Comparison of ENCODE assay signal across 8 mouse cellular contexts in the genomic region with DNA sequence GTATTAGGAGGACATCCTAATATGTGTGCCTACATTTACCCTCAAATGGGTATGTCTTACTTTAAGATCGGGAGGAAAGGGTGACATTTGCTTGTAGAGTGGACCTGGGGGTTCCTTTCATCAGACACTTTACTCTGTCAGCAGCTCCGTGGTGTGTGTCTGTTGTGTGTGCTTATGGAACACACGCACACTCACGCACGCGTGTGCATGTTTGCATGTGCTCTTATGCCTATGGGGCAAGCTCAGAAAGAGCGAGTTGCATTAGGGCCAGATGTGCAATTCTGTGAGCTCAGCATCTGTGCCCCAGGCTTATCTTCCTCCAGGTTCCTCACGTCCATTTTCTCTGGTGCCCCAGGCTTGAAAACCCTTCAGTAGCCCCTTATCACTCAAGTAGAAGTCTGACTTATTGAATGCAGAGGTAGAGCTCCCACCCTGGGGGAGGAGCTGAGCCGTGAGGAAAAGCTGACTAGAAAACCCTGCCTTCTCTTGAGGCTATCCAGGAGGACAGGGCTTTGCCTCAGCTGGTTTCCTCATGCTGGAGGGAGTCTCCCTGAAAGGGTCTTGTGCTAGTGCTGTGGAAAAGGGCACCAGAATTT. TPM values are rescaled to one million over a fixed set of nuclear protein-coding genes. Genes with fewer than 3 reads are reported as not detected.
DNase-seq lines count a peak whose midpoint lies in the region; ATAC-seq and TF ChIP-seq lines count a peak whose summit lies in the region.

No protein-coding gene starts in this region.

- H3K4me1 ChIP-seq in lung, embryonic 14.5 days (ENCODE audit: insufficient read depth): peaks cover 28% of the 10 kb centered on the region
- peaks cover 83% of the 10 kb centered on the region for H3K4me1 ChIP-seq in forebrain, embryonic 10.5 days
- H3K4me1 ChIP-seq in neural tube, embryonic 15.5 days: peaks cover 64% of the 10 kb centered on the region

- 39% methylated on average over 9 of the region's 9 CpGs for WGBS in lung, embryonic 14.5 days
- 73% methylated on average over 9 of the region's 9 CpGs for WGBS in forebrain, embryonic 10.5 days
- WGBS in neural tube, embryonic 15.5 days: 39% methylated on average over 9 of the region's 9 CpGs

- peak overlapping the region; percentile 93 for H3K9ac ChIP-seq in lung, embryonic 14.5 days
- peak overlapping the region; percentile 96 for H3K9ac ChIP-seq in neural tube, embryonic 15.5 days (replicated peaks)

- H3K36me3 ChIP-seq in lung, embryonic 14.5 days (ENCODE audit: insufficient read depth): peaks cover 59% of the 10 kb centered on the region
- H3K36me3 ChIP-seq in forebrain, embryonic 10.5 days (replicated peaks): peaks cover 57% of the 10 kb centered on the region
- peaks cover 11% of the 10 kb centered on the region; the same call in 1 of the 2 replicates for H3K36me3 ChIP-seq in neural tube, embryonic 15.5 days

- peak overlapping the region; percentile 100 for H3K27ac ChIP-seq in lung, embryonic 14.5 days (ENCODE audit: low read depth)
- peak overlapping the region; percentile 99 for H3K27ac ChIP-seq in forebrain, embryonic 10.5 days
- peak overlapping the region; percentile 100 for H3K27ac ChIP-seq in neural tube, embryonic 15.5 days (replicated peaks)

- H3K27me3 ChIP-seq in lung, embryonic 14.5 days (ENCODE audit: insufficient read depth, low read length): no peaks in the 10 kb centered on the region
- no peaks in the 10 kb centered on the region for H3K27me3 ChIP-seq in forebrain, embryonic 10.5 days (ENCODE audit: poor library complexity, severe bottlenecking)
- no peaks in the 10 kb centered on the region for H3K27me3 ChIP-seq in neural tube, embryonic 15.5 days (replicated peaks)

- peak; percentile 55 for DNase-seq in lung, embryonic 14.5 days
- DNase-seq in lung, postnatal 36 days: no peak
- no peak for DNase-seq in forebrain, embryonic 10.5 days (ENCODE audit: extremely low spot score, low spot score)
- peak; percentile 66 for DNase-seq in liver
- DNase-seq in layer of hippocampus, postnatal 10 days (ENCODE audit: low spot score in 2 of 2): no peak
- DNase-seq in testis, postnatal 10 days (ENCODE audit: low spot score): no peak
- no peak for DNase-seq in frontal cortex, postnatal 14 days (ENCODE audit: low spot score in 2 of 2)

- TF ChIP-seq CTCF in lung, embryonic 14.5 days (IDR thresholded peaks at IDR 0.05; ENCODE audit: low read depth): no peak

- no peak for ATAC-seq in lung, embryonic 14.5 days (ENCODE audit: insufficient read depth)
- no peak for ATAC-seq in neural tube, embryonic 15.5 days (ENCODE audit: low FRiP score)

- H3K4me3 ChIP-seq in lung, embryonic 14.5 days (ENCODE audit: low read depth, low read length): peak overlapping the region; percentile 96
- H3K4me3 ChIP-seq in forebrain, embryonic 10.5 days: peak overlapping the region; percentile 96
- peak overlapping the region; percentile 80 for H3K4me3 ChIP-seq in neural tube, embryonic 15.5 days (replicated peaks)

- H3K9me3 ChIP-seq in lung, embryonic 14.5 days (ENCODE audit: low read depth, low read length): no peaks in the 10 kb centered on the region
- H3K9me3 ChIP-seq in forebrain, embryonic 10.5 days: no peaks in the 10 kb centered on the region
- no peaks in the 10 kb centered on the region for H3K9me3 ChIP-seq in neural tube, embryonic 15.5 days (replicated peaks)

- H3K4me2 ChIP-seq in lung, embryonic 14.5 days: peak overlapping the region; percentile 94
- peak overlapping the region; percentile 96 for H3K4me2 ChIP-seq in neural tube, embryonic 15.5 days

RNA-seq across cellular contexts. Expression of gene Trim8, which starts 3.4 kb away (rescaled TPM):
- polyA plus RNA-seq in lung, embryonic 14.5 days (2014; fragmentation: Nextera tagmentation; extraction: Ambion mirVana): 28.3 and 31.0 TPM in 2 replicates
- 16.6 and 19.3 TPM in 2 replicates for polyA plus RNA-seq in forebrain, embryonic 10.5 days (2016; fragmentation: Nextera tagmentation; extraction: Ambion mirVana)
- polyA plus RNA-seq in neural tube, embryonic 15.5 days (2015; fragmentation: Nextera tagmentation; extraction: Ambion mirVana): 23.5 and 25.5 TPM in 2 replicates
- 100 to 1,000 TPM; 108 to 111 TPM for total RNA-seq in layer of hippocampus, postnatal 10 days (2021)

Comparison
In these comparisons a context has a peak if more than half of its experiments do, and no peak if none do; other contexts are left out.
1. DNase-seq: peak in lung, embryonic 14.5 days (single experiment) and liver (single experiment); none in lung, postnatal 36 days (single experiment), forebrain, embryonic 10.5 days (single experiment), layer of hippocampus, postnatal 10 days (0 of 2), testis, postnatal 10 days (single experiment) and frontal cortex, postnatal 14 days (0 of 2).
2. Peak in every context shown above with its lines, with median percentiles within 50 percentile points of each other: H3K27ac ChIP-seq and H3K4me3 ChIP-seq.